Mouse (Mus musculus) G1E (cell line): ENCODE data around the gene Rps18. TPM values are rescaled to one million over a fixed set of nuclear protein-coding genes. Genes with fewer than 3 reads are reported as not detected.

Source experiments
- ATAC-seq: 2 replicates; pipeline ENCODE4 v1.8.0; 2016; ENCODE audit warnings: mild to moderate bottlenecking; ENCODE audit not compliant: insufficient number of reproducible peaks, poor library complexity, low FRiP score, severe bottlenecking; ENCODE audit errors: extremely low read depth
- DNase-seq: peaks from one replicate; pipeline ENCODE4 v3.0.0; 2012; ENCODE audit warnings: low spot score
- H3K27me3 ChIP-seq: 2 replicates; pipeline ENCODE4 v1.6.1; 2012; ENCODE audit warnings: mild to moderate bottlenecking, low read length, inconsistent platforms; ENCODE audit not compliant: insufficient read depth
- H3K36me3 ChIP-seq: replicated peaks from 2 replicates; pipeline ENCODE3; 2012; ENCODE audit warnings: mild to moderate bottlenecking, inconsistent platforms
- H3K4me1 ChIP-seq: 2 replicates; pipeline ENCODE4 v1.6.1; 2012; ENCODE audit warnings: low read depth, low read length, inconsistent platforms, mixed read lengths; ENCODE audit not compliant: insufficient read depth
- H3K4me3 ChIP-seq: 2 replicates; pipeline ENCODE4 v1.5.1; 2012; ENCODE audit warnings: low read depth, mild to moderate bottlenecking, inconsistent platforms, low read length, moderate library complexity, mixed read lengths
- H3K9me3 ChIP-seq: replicated peaks from 2 replicates; pipeline ENCODE4 v1.6.1; 2012; ENCODE audit warnings: inconsistent platforms
- CTCF ChIP-seq: IDR thresholded peaks from 2 replicates; pipeline ENCODE4 v1.5.1; 2012; ENCODE audit warnings: low read depth, low read length, inconsistent platforms, mixed read lengths
- GATA1 ChIP-seq: IDR thresholded peaks from 2 replicates; pipeline ENCODE4 v1.6.1; 2012; ENCODE audit warnings: borderline replicate concordance, low read length, inconsistent platforms, mixed read lengths
- GATA2 ChIP-seq: IDR thresholded peaks from 2 replicates; pipeline ENCODE4 v1.6.1; 2012; ENCODE audit warnings: low read depth, low read length, inconsistent platforms, borderline replicate concordance
- POLR2AphosphoS5 ChIP-seq: IDR thresholded peaks from 2 replicates; pipeline ENCODE4 v1.6.1; 2012; ENCODE audit warnings: low read depth, low read length, inconsistent platforms; ENCODE audit not compliant: insufficient replicate concordance
- TAL1 ChIP-seq: conservative IDR thresholded peaks from 2 replicates; pipeline ENCODE4 v1.6.1; 2012; ENCODE audit warnings: low read depth, low read length, inconsistent platforms, mixed read lengths
- polyA plus RNA-seq: library from polyadenylated mRNA; stranded (reverse); fragments of >175 nt; gene quantifications from 2 replicates; pipeline ENCODE4 v1.2.3, GENCODE M21; 2012
- total RNA-seq, 2 experiments: library from RNA; stranded (forward) in 1 of 2; stranded (reverse) in 1 of 2; fragments of 200-1000 nt in 1 of 2; fragments of >200 nt in 1 of 2; fragmentation: Nextera tagmentation in 1 of 2; gene quantifications; 2 replicates each; pipeline ENCODE4 v1.2.3; 2014 to 2017

Rps18 gene
- total and polyA plus RNA-seq, 3 experiments: 1,633 to 2,298 (median 1,704) TPM

DNA sequence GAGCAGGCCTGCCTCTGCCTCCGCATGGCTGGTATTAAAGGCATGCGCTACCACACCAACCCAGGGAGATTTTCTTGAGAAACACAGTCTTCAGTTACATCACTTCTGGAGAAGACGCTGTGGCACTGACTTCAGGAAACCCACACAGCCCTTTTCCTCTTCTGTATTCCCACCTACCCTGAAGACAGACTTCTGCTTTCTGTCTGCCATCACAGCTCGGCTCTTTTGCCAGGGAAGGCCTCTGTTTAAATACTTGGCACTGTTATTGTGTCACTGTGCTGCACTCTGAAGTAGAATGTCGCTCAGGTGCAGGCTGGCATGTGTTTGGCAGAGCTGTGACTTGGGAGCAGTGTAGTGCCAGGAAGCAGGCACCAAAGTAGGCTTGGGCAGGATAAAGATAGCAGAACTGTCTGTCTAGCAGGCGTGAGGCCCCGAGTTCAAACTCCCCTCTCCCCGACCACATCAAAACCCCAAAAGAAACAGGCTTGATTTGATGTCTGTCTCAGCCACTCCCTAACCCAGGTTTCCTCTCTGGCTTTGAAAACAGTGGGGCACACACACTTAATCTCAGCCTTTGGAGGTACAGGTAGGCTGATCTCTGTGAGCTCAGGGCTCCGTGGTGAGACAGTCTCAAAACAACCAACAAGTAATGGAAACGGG is 8.2 kb downstream of the Rps18 start:
- TF ChIP-seq GATA1: no peak
- no peak for TF ChIP-seq POLR2AphosphoS5
- no peak for TF ChIP-seq GATA2
- TF ChIP-seq TAL1: no peak
- TF ChIP-seq CTCF: no peak
- no peak for DNase-seq
- H3K36me3 ChIP-seq: peaks cover 97% of the 10 kb centered on the region
- H3K27me3 ChIP-seq: no peaks in the 10 kb centered on the region
- no peaks in the 10 kb centered on the region for H3K9me3 ChIP-seq
- H3K4me3 ChIP-seq: no peak overlapping the region
- no peak for ATAC-seq
- peaks cover 71% of the 10 kb centered on the region for H3K4me1 ChIP-seq

DNA sequence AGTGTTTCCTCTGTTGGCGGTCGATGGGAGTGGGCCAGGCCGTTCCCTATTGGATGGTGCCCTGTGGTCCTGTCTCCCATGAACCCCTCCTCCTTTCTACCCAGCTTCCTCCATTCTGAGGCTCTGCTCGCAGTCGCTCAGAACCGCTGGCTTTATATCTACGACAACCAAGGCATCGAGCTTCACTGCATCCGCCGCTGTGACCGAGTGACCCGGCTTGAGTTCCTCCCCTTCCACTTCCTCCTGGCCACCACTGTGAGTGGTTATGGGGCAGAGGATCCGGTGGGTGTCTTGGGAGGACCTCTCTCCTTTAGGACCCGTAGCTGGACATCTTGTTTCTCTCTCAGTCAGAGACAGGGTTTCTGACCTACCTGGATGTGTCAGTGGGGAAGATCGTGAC is 12.3 kb downstream of the Rps18 start:
- no peak overlapping the region for H3K4me3 ChIP-seq
- H3K4me1 ChIP-seq: peaks cover 59% of the 10 kb centered on the region
- TF ChIP-seq CTCF (no peak), GATA1 (no peak), POLR2AphosphoS5 (no peak), GATA2 (no peak), TAL1 (no peak)
- DNase-seq: no peak
- H3K27me3 ChIP-seq: no peaks in the 10 kb centered on the region
- no peak for ATAC-seq
- peaks cover 80% of the 10 kb centered on the region for H3K36me3 ChIP-seq
- H3K9me3 ChIP-seq: no peaks in the 10 kb centered on the region

DNA sequence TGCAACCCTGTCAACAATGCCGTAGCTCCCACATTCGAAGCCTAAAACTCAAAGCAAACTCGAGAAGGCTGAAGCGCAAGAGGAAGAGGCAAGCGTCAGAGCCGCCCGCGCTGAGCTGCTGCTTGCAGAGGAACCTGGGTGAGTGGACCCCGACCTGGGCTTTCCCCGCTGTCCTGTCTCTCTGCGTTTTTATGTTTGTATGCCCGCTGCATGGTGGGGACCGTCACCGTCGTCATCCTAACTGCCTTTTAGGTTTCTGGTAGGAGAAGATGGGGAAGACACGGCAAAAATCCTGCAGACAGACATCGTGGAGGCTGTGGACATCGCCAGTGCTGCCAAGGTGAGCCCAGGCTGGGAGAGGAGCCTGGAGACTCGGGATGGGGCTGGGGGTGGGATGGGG is 14.4 kb downstream of the Rps18 start:
- ATAC-seq (no peak), DNase-seq (no peak)
- Histone ChIP-seq H3K4me1 (peaks cover 62% of the 10 kb centered on the region), H3K4me3 (peak overlapping the region; percentile 90), H3K27me3 (no peaks in the 10 kb centered on the region), H3K36me3 (peaks cover 80% of the 10 kb centered on the region), H3K9me3 (no peaks in the 10 kb centered on the region)
- TF ChIP-seq CTCF (no peak), TAL1 (no peak), GATA1 (no peak), GATA2 (no peak), POLR2AphosphoS5 (no peak)

DNA sequence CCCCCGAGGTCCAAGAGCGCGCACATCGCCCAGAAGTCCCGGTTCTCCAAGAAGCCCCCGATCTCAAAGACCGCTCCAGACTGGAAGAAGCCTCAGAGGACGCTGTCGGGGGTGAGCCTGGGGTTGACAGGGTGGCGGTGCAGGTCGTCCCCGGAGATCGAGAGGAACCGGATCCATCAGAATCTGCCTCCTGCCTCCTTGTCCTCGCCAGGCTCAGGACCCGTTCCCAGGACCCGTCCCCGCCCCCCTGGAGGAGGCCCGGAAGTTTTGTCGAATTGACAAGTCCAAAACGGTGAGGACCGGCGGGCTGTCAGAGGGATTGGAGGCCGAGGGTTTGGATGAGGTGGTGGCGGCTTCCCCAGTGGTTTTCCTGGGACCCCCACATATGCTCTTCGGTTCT is 14.8 kb downstream of the Rps18 start:
- Histone ChIP-seq H3K27me3 (no peaks in the 10 kb centered on the region), H3K36me3 (peaks cover 78% of the 10 kb centered on the region), H3K9me3 (no peaks in the 10 kb centered on the region), H3K4me3 (peak overlapping the region; percentile 90), H3K4me1 (peaks cover 62% of the 10 kb centered on the region)
- ATAC-seq: no peak
- DNase-seq: peak; percentile 44
- TF ChIP-seq GATA2: no peak
- TF ChIP-seq CTCF: no peak
- TF ChIP-seq TAL1: no peak
- no peak for TF ChIP-seq GATA1
- no peak for TF ChIP-seq POLR2AphosphoS5

DNA sequence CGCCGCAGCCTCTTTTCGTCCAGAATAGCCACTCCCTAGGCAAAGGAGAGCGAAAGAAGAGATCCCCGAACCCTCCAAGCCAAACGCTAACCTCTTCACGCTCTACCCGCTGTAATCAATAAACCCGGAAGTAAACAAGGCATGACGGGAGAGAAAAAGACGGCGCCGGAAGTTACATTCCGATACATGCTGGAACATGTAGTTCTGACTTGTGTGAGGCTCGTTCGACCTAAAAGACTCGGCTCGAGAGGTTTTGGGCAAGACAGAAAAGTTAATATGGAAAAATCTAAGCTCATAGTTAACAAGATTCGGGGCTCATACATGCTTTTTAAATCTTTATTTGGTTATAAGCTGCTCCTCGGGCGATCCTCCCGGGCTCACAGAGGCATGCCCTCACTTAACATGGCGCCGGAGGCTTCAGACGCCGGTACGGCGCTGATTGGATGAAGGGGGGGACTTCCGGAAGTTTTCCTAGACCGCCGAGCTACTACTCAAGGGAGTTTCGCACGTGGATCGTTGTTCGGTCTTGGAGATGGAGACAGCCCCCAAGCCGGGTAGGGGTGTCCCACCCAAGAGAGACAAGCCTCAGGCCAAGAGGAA is 15.5 kb downstream of the Rps18 start, which contains the start of the genes Pfdn6 and Wdr46:
TSS of gene Pfdn6 (minus strand) at position 138 of the 600 bp plus-strand sequence.
TSS of gene Wdr46 (plus strand) at position 455 of the 600 bp plus-strand sequence.
- Histone ChIP-seq H3K27me3 (no peaks in the 10 kb centered on the region), H3K9me3 (no peaks in the 10 kb centered on the region), H3K4me3 (peak within 1 kb of the TSS; percentile 90), H3K4me1 (peaks cover 63% of the 10 kb centered on the region), H3K36me3 (peaks cover 78% of the 10 kb centered on the region)
- DNase-seq (peak; percentile 90), ATAC-seq (peak; percentile 84)
- no peak for TF ChIP-seq POLR2AphosphoS5
- no peak for TF ChIP-seq CTCF
- TF ChIP-seq TAL1: no peak
- no peak for TF ChIP-seq GATA2
- TF ChIP-seq GATA1: no peak

DNA sequence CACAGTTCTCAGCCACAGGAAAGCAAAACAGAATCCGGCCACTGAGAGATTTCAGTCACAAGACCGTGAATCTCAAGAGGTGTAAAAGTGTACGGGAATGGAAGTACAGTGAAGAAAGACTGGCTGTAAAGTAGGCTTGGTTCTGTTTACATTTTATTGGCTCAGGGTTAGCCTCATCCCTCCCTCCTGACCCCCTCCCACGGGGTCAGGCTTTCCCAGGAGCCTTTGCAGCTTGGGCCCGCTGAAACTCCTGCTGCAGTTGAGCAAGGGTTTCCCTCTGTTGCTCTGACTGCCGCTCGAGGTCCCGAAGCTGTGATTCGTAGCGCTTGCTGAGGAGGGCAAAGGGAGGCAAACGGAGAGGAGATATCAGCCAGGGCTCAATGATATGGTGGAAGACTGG is 17.0 kb downstream of the Rps18 start:
- ATAC-seq: no peak
- peaks cover 64% of the 10 kb centered on the region for H3K4me1 ChIP-seq
- peaks cover 79% of the 10 kb centered on the region for H3K36me3 ChIP-seq
- DNase-seq: no peak
- peak overlapping the region; percentile 90; the same call in 1 of the 2 replicates for H3K4me3 ChIP-seq
- no peaks in the 10 kb centered on the region for H3K27me3 ChIP-seq
- no peaks in the 10 kb centered on the region for H3K9me3 ChIP-seq
- no peak for TF ChIP-seq CTCF
- no peak for TF ChIP-seq POLR2AphosphoS5
- TF ChIP-seq TAL1: no peak
- TF ChIP-seq GATA2: no peak
- no peak for TF ChIP-seq GATA1

DNA sequence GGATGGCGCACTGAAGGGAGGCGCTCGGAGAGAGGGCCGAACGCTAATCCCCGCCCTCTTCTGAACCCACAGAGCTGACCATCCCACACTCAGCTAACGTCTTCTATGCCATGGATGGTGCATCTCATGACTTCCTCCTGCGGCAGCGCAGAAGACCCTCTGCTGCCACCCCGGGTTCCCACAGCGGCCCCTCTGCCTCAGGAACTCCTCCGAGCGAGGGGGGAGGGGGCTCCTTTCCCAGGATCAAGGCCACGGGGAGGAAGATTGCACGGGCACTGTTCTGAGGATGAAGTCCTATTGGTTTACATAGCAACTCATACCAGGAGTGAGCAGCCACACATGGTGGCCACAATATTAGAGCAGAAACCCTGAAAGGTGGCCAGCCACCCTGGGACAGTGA is 18.8 kb downstream of the Rps18 start:
- no peaks in the 10 kb centered on the region for H3K9me3 ChIP-seq
- H3K27me3 ChIP-seq: no peaks in the 10 kb centered on the region
- H3K4me3 ChIP-seq: no peak overlapping the region
- TF ChIP-seq TAL1: no peak
- TF ChIP-seq POLR2AphosphoS5: no peak
- TF ChIP-seq CTCF: no peak
- TF ChIP-seq GATA1: no peak
- TF ChIP-seq GATA2: no peak
- peaks cover 79% of the 10 kb centered on the region for H3K36me3 ChIP-seq
- ATAC-seq: no peak
- no peak for DNase-seq
- peaks cover 66% of the 10 kb centered on the region for H3K4me1 ChIP-seq
